In the genomic region with DNA sequence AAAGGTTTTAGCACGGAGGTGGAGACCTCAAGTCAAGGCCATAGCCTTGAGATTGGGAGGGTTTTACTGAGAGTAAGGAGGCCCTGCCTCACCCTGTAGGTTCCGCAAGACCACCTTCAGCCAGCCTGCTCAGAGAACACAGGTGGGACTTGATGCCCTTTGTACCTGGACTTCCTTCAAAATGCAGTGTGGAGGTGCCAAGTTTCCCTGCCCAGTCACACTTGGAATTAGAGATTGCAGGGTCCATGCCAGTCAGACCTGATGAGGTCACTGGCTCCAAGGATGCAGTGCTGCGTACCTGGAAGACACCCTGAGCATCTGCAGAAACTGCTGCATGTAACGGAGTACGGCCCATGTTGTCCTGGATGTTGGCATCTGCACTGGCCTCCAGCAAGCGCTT, we compare ENCODE assay signal across 7 mouse cellular contexts.
"Had no signal": no experiment of that assay in that cellular context is flagged by ENCODE, and none has a peak within 500 bp of the region (broad histone marks: within the 10 kb centered on the region; RNA-seq: fewer than 3 reads in every experiment).

No protein-coding gene starts in this region.

- DNase-seq: lung, adult 2 months; lung, postnatal 14 days; lung, postnatal 36 days; right cerebral cortex, postnatal 14 days; thymus, adult 2 months; thymus, postnatal 25 days; thymus, postnatal 4 days had no signal
